Mouse (Mus musculus): Measurements from ENCODE around the gene Arih1.
A peak's percentile ranks its signal among the peaks of the same experiment; 100 is the strongest.
"Not testable (repeated sequence)": the region's sequence is repeated elsewhere in the genome, so short reads cannot be mapped to it uniquely, and the experiment has no call there.

The Arih1 gene

DNA sequence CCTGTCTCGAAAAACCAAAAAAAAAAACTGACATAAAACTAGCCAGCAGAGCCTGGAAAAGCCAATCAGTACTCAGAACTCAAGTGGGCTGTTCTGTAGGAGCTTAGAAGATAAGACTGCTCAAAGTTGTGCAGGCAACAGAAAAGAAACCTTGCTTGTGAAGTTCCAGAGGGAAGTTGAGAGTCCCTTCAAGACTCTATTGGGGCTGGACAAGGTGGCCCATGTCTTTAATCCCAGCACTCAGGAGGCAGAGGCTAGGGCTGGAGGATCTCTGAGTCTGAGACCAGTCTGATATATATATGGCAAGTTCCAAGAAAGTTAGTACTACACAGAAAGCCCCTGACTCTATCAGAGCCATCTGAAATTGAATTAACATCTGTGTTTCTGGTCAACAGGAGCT is 28.0 kb downstream of the Arih1 start:
- DNase-seq = no peak

GRCm38 (mm10) chr9:59457671-59458070 is 28.7 kb downstream of the Arih1 start:
- DNase-seq = no peak

DNA sequence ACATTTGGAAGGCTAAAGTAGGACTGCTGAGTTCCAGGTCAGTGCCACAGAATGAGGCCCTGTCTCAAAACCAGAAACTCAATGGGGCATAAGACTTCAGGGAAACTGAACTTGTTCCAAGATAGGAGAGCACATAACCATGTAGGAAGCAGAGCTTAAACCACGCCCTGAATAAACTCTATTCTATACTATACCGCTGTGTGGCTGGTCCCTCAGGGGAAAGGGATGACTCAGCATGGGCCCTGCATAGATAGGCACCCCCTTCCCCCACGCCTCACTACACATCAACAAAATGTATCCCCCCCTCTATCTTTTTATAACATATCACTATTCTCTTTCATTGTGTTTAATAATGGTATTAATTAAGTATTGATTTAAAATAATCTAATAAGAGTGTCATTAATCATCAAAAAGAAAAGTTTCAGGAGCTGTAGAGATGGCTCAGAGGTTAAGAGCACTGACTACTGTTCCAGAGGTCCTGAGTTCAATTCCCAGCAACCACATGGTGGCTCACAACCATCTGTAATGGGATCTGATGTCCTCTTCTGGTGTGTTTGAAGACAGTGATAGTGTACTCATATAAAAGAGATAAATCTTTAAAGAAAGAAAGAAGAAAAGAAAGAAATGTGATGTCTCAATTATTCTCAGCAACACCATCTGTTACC is 30.9 kb downstream of the Arih1 start:
- DNase-seq = no peak

DNA sequence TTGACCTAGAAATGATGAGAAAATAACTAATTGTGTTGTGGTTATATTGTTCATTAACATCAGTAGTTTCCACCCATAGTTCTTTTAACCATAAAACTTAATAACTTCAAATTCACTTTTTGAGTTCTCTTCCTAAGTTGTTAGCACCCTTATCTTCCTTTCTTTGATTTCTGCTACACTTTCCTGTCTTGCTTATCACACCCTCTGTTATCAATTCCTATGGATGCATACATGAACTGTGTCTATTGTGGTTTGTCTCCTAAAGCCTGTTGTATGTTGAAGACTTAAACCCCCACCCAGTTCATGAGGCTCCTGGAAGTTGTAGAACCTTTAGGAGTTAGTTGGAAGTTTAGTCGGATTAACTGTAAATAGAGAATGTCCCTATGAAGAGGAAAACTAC is 52.7 kb downstream of the Arih1 start:
- DNase-seq = no peak

GRCm38 (mm10) chr9:59431626-59432025 is 54.8 kb downstream of the Arih1 start:
- no peak for DNase-seq

DNA sequence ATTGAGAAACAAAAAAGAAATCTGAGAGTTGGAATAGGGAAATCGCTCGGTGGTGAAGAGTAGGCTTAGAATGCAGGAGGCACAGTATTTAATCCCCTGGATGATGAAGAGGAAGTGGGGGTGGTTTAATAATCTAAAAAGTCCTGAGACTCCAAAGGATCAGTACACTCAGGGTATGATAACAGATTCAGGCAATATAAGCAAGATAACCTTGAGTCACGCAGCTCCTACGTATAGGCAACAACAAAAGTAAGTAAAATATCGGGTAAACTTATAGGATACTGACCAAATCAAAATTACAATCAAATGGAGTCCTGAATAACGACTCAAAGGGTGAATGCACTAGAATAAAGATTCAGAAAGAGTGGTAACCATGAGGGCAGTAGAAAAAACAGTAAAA is 65.9 kb downstream of the Arih1 start:
- DNase-seq = no peak

DNA sequence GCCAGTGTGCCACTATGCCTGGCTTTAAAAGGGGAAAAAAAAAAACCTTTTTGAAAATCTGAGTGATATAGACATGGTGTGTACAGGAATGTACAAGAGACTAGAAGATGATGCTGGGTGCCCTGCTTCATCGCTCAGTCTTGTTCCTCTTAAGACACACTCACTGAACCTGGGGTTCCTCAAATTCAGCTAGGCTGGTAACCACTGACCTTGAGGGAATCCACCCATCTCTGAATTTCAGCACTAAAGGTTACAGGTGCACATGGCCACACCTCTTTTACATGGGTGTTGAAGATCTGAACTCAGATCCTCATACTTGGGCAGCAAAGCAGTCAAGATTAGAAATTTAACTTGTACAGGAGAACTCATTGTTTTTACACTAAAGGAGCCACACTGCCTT is 79.1 kb downstream of the Arih1 start:
- DNase-seq = no peak

- DNase-seq = no peak
Measured at GRCm38 (mm10) chr9:59389086-59389485, 97.3 kb downstream of the Arih1 start.

DNA sequence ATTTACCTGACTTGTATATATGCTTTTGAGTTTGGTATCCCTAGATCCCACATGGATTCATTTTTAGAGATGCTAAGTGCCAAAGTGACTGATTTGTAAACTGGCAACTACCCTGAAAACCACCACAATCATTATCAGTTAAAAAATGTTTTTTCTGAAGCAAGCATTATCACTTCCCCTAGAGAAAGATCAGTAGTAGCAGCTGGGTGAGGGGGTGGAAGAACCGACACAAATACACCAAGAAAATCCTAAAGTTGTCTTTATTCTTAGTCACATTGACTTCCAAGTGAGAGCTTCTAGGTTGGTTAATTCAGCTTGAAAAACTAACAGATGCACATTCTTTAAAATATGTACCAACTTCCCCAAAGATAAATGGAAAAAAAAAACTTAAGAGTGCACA is 98.1 kb downstream of the Arih1 start:
- no peak for DNase-seq

GRCm38 (mm10) chr9:59387461-59387860 is 99.0 kb downstream of the Arih1 start:
- no peak for DNase-seq

GRCm38 (mm10) chr9:59375626-59376025 is 110.8 kb downstream of the Arih1 start:
- no peak for DNase-seq

DNA sequence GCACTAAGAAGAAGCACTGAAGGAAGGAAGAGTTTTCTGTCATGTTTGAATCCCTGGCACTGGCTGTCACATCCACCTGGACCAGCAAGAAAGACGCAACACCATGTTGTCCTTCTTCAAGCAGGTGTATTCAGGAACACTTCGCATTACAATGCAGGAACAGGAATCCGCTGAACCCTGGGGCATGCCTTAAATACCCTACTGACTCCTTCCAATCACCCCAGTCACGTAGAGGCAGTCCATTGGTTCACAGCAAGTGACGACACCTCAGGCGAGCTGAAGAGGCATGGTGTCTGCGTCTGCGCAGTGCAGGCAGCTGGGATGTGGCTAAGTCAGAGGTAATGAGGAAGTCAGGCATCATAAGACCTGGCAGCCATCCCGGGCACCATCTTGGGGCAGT is 116.8 kb downstream of the Arih1 start:
- no peak for DNase-seq

DNA sequence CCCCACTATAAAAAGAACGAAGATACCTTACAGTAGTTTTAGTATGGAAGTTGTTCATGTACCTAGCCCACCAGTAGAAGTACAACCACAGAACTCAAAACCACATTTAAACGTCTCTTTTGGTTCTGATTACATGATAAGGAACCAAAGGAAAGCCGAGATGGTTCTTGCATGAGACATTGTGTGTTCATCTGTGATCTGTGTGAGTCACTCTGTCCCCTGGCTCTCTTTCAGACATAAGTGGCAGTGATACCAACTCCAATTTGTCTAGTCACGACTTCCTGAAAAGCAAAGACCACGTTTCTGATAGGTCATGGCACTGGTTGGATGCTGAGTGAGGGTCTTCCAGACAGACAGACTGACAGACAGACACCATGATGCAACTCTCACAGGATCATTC is 117.2 kb downstream of the Arih1 start:
- no peak for DNase-seq

GRCm38 (mm10) chr9:59360487-59360886 is 125.9 kb downstream of the Arih1 start:
- not testable (repeated sequence) for DNase-seq

- DNase-seq = not testable (repeated sequence)
Measured at GRCm38 (mm10) chr9:59358041-59358440, 128.4 kb downstream of the Arih1 start.

GRCm38 (mm10) chr9:59353253-59353639 is 133.2 kb downstream of the Arih1 start, which contains the start of gene Bbs4:
Bbs4 (minus strand) TSS chr9:59353508.
- peak; percentile 96 for DNase-seq

- no peak for DNase-seq
Measured at GRCm38 (mm10) chr9:59352586-59353252, 133.7 kb downstream of the Arih1 start.

DNA sequence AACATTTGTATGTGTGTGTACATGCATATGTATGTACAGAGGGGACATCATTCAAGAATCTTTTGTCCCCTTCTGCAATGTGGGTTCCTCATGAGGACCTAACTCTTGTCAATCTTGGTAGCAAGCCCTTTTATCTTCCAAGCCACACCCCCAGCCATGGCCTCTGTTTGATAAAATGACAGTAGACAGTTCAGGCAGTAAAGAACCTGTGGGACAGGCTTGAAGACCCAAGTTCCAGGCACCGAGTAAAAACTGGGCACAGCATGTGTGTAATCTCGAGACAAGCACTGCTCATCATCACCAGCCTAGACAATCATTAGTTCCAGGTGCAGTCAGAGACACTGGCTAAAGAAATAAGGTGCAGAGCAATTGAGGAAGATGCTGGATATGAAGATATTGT is 140.2 kb downstream of the Arih1 start:
- no peak for DNase-seq

- peak; percentile 38 for DNase-seq
Measured at GRCm38 (mm10) chr9:59340002-59340401, 146.4 kb downstream of the Arih1 start.

DNA sequence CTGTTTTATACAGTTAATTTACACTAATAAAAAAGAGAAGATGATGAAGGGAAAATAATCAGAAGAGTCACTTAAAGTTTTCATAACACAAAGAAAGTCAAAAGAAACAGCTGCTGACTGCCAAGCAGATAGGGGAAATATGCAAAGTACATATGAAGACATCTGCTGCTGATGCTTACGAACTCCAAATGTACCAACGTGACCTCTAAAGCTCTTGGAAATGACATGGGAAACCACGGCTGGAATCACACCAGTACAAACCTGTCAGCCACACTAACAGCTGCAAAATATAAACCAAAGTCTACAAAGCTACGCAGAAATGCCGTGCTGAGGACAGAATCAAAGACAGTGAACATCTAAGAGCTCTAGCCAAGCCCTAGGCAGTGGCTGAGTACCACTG is 147.3 kb downstream of the Arih1 start:
- DNase-seq = no peak

DNA sequence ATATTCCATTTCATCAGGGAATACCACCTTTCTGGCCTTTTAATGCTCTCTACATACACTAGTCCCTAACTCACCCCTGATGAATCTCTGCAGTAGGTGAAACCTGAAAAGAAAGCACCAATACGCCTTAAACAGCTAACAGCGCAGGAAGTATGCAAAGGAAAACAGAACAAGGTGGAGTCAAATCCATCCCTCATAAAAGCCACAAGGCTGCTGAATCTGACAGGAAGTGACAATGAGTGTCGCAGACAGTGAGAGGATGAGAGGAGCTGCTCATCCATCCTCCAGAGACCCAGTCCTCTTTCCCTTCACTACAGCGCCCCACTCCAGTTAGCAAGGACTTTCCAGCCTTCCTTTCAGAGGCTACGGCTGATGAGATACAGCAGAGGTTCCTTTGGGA is 148.0 kb downstream of the Arih1 start:
- no peak for DNase-seq

Measured in kidney, postnatal 10 days (tissue).